Mouse (Mus musculus) heart, embryonic 16.5 days (tissue): Measurements from ENCODE around the gene Praf2. TPM values are rescaled to one million over a fixed set of nuclear protein-coding genes. Genes with fewer than 3 reads are reported as not detected.
"Not testable (repeated sequence)": the region's sequence is repeated elsewhere in the genome, so short reads cannot be mapped to it uniquely, and the experiment has no call there.

Experiments used
- ATAC-seq: fragments of 200-750 bp; cut with Nextera tagmentation; replicated peaks from 2 replicates; pipeline ENCODE4 v1.8.0; 2017; ENCODE audit warnings: moderate number of reproducible peaks; ENCODE audit not compliant: insufficient read depth, low FRiP score; ENCODE audit errors: extremely low read depth
- H3K27ac ChIP-seq: fragments of 300-500 bp; sonication (generic); 2 replicates; pipeline ENCODE4 v1.5.1; 2014; ENCODE audit warnings: mild to moderate bottlenecking, low read length, control low read depth, moderate library complexity
- H3K27me3 ChIP-seq: fragments of 300-500 bp; sonication (generic); 2 replicates; pipeline ENCODE4 v1.6.1; 2014; ENCODE audit warnings: low read length, mixed read lengths; ENCODE audit not compliant: control insufficient read depth, insufficient read depth
- H3K36me3 ChIP-seq: fragments of 300-500 bp; sonication (generic); 2 replicates; pipeline ENCODE4 v1.6.1; 2014; ENCODE audit not compliant: control insufficient read depth, insufficient read depth
- H3K4me1 ChIP-seq: fragments of 300-500 bp; sonication (generic); 2 replicates; pipeline ENCODE4 v1.6.1; 2014; ENCODE audit warnings: low read length, mixed read lengths; ENCODE audit not compliant: control insufficient read depth, insufficient read depth
- H3K4me2 ChIP-seq: fragments of 300-500 bp; sonication (generic); 2 replicates; pipeline ENCODE4 v1.6.1; 2014; ENCODE audit warnings: low read depth, mild to moderate bottlenecking, control low read depth, low read length
- H3K4me3 ChIP-seq: fragments of 300-500 bp; sonication (generic); 2 replicates; pipeline ENCODE4 v1.5.1; 2014; ENCODE audit warnings: mild to moderate bottlenecking, control low read depth, low read length
- H3K9ac ChIP-seq: fragments of 300-500 bp; sonication (generic); 2 replicates; pipeline ENCODE4 v1.6.1; 2014; ENCODE audit warnings: low read length, control low read depth
- H3K9me3 ChIP-seq: fragments of 300-500 bp; sonication (generic); replicated peaks from 2 replicates; pipeline ENCODE4 v1.6.1; 2016; ENCODE audit warnings: low read length; ENCODE audit not compliant: control insufficient read depth
- WGBS: fragments of 180-500 bp; shearing (Covaris S2); extraction: QIAGEN DNeasy Blood & Tissue Kit; methylation state at CpG from one replicate; pipeline ENCODE4 v1.1.7; 2014; 5-methylcytosine and 5-hydroxymethylcytosine counted together
- polyA plus RNA-seq: library from polyadenylated mRNA; unstranded; fragments of >200 nt; fragmentation: Nextera tagmentation; extraction: Ambion mirVana; gene quantifications from 2 replicates; pipeline ENCODE4 v1.2.1, GENCODE M21; 2015

Praf2 gene
- polyA plus RNA-seq, 1 experiment from 2014 or later, result 34.0 TPM

DNA sequence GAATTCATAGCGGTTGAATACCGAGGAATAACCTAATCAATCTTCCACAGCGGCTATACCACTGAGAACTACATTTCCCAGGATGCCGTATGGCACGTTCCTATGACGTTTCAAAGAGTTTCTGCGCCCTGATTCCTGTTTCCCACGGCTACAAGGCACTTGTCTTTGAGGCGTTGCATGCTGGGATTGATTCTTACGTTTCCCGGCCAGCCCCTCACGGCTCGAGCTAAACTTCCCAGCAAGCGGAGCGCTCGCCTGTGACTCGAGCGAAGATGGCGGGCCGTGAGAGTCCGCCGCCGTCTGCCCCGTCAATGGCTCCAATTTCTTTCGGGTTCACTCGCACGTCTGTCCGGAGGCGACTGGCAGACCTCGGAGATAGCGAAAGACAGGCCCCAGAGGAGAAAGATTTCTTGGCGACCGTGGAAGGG is 31.3 kb upstream of the Praf2 start, which contains the start of gene Gpkow:
Gene Gpkow, plus strand, starts transcription at position 178 of the 428 bp plus-strand sequence.
- H3K4me2 ChIP-seq, result peak within 1 kb of the TSS; percentile 68
- no peaks in the 10 kb centered on the region for H3K4me1 ChIP-seq
- H3K27ac ChIP-seq, result peak within 1 kb of the TSS; percentile 39
- no peaks in the 10 kb centered on the region for H3K9me3 ChIP-seq
- 10% methylated on average over 33 of the region's 33 CpGs for WGBS
- H3K4me3 ChIP-seq, result peak within 1 kb of the TSS; percentile 68
- no peaks in the 10 kb centered on the region for H3K27me3 ChIP-seq
- ATAC-seq, result peak; percentile 93
- H3K9ac ChIP-seq, result peak within 1 kb of the TSS; percentile 71
- peaks cover 3% of the 10 kb centered on the region; the same call in 1 of the 2 replicates for H3K36me3 ChIP-seq

DNA sequence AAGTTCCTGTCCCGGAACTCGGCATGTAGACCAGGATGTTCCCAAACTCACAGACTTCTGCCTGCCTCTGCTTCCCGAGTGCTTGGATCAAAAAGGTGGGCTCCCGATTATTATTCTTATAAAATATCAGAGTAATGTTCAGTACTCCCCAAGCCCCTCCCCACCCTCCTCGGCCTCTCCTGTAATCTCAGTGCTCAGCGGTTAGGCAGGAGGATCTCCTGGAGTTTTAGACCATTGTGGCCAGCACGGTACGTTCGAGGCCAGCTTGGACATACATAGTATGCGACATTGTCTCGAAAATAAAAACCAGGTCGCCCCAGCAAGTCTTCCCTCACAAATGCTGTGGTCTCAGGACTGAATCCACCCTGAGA is 14.5 kb upstream of the Praf2 start:
- not testable (repeated sequence) for H3K36me3 ChIP-seq, H3K9me3 ChIP-seq, H3K27ac ChIP-seq, H3K4me1 ChIP-seq, ATAC-seq, H3K27me3 ChIP-seq
- Histone ChIP-seq H3K4me3 (peak overlapping the region; percentile 46), H3K4me2 (peak overlapping the region; percentile 62), H3K9ac (peak overlapping the region; percentile 58)
- WGBS, result 32% methylated on average over 5 of the region's 12 CpGs

DNA sequence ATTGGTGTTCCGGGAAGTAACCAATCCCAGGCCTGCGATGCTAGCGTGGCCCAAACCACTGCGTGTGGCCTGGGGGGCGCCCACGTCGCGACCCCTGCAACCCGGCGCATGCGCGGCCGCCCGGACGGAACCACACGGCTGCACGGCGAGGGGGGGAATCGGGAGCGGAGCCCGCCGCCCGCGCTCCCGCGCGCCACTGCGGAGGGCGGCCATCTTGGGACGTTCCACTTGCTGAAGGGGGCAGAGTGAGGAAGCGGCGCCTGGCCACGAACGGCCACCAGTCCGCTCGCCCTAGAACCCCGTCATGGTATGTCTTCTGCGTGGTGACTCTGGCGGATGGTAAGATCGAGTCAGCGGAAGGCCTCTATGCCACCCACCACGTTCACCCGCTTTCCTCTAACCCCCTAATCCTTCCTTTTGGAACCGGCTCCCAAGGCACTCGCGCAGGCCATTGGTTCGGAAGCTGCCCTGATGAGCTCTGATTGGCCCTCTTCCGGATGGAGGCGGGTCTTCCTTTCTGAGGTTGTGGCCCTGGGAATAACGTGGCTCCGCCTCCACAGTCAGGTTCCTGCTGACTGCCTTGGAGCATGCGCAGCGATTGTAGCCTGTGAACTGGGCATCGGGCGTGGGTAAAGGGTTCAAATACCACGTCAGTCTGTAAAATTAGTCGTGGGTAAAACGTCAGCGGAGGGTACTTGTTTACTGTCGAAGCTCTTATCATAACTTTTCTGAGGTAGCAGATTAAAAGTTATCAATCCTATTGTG is 13.9 kb upstream of the Praf2 start, which contains the start of gene Wdr45:
Gene Wdr45, plus strand, starts transcription at position 199 of the 765 bp plus-strand sequence.
- ATAC-seq, result peak; percentile 96
- not testable (repeated sequence) for H3K27me3 ChIP-seq, H3K36me3 ChIP-seq, H3K9me3 ChIP-seq, H3K27ac ChIP-seq, H3K4me1 ChIP-seq
- H3K9ac ChIP-seq, result peak within 1 kb of the TSS; percentile 58
- WGBS, result 9% methylated on average over 36 of the region's 60 CpGs
- H3K4me2 ChIP-seq, result peak within 1 kb of the TSS; percentile 62
- peak within 1 kb of the TSS; percentile 46 for H3K4me3 ChIP-seq

DNA sequence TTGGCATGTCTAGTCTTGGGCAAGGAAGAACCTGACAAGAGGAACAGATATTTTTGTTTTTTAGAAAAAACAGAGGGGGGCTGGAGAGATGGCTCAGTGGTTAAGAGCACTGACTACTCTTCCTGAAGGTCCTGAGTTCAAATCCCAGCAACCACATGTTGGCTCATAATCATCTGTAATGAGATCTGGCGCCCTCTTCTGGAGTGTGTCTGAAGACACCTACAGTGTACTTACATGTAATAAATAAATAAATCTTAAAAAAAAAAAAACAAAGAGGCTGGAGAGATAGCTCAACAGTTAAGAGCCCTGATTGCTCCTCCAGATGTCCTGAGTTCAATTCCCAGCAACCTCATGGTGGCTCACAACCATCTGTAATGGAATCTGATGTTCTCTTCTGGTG is 12.2 kb upstream of the Praf2 start:
- not testable (repeated sequence) for H3K4me2 ChIP-seq, H3K36me3 ChIP-seq, H3K4me1 ChIP-seq, H3K9me3 ChIP-seq, ATAC-seq, H3K4me3 ChIP-seq, H3K9ac ChIP-seq, H3K27ac ChIP-seq, H3K27me3 ChIP-seq
- 35% methylated on average over 1 of the region's 1 CpGs for WGBS

DNA sequence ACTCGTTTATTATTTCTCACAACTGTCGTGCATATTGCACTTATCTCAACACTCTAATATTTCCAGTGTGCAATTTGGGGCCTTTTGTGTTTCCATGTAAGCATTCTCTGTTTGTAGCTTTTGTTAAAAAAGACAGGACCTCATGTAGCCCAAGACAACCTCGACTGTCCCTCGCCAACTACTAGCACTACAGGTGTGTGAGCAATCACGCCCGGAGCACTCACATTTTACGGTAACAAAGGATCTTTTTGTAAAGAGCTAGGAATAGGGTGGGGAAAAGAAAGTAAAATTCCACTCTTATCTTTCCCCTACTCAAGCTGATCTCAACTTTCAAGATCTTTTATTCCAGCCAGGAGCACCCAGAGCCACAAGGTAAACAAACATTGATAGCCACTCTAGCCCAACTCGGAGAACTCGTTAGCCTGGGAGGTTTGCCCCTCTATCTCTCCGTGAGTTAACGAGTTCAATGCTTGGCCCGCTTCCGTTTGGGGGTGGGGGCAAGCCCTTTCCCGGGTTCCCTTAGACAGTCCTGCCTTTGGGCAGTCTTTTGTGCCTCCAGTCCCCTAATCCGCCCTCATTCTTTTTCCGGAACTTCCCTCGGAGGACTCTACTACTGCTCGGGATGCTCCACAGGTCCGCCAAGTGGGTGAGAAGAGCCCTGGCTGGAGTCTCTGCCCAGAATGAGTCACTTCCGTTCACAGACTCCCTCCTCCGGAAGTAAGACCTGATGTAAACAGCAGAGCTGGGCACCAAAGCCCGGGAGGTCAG is 6.5 kb upstream of the Praf2 start, which contains the start of gene Gm45208:
Gene Gm45208, plus strand, starts transcription at position 732 of the 768 bp plus-strand sequence.
- ATAC-seq, result peak; percentile 85
- Histone ChIP-seq H3K9me3 (no peaks in the 10 kb centered on the region), H3K36me3 (peaks cover 8% of the 10 kb centered on the region; the same call in 1 of the 2 replicates)

DNA sequence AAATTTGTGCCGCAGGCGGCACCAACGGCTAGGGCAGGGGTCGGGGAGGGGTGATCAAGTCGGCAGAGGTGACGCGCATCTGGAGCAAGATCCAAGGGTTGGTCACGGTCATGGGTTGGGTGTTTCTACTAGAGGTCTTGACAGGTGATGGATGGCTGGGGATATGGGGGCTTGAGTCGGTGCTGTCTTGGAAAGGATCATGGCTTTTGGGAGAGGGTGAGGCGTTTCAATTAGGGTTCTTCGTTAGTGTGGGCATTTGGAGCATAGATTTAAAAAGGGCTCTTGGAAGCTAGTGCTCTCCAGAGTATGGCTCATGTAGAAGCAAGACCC is 6.0 kb upstream of the Praf2 start:
- H3K36me3 ChIP-seq, result peaks cover 11% of the 10 kb centered on the region
- no peaks in the 10 kb centered on the region for H3K27me3 ChIP-seq
- 21% methylated on average over 11 of the region's 11 CpGs for WGBS
- H3K4me1 ChIP-seq, result 0 out of 2 replicates have a peak, but pooled peaks cover 2% of the 10 kb centered on the region
- peak overlapping the region; percentile 77 for H3K9ac ChIP-seq
- H3K4me2 ChIP-seq, result peak overlapping the region; percentile 75
- no peak for ATAC-seq
- peak overlapping the region; percentile 92 for H3K27ac ChIP-seq
- H3K9me3 ChIP-seq, result no peaks in the 10 kb centered on the region
- H3K4me3 ChIP-seq, result peak overlapping the region; percentile 57

More for the DNA sequence above, 6.5 kb upstream of the Praf2 start, which contains the start of gene Gm45208:
- peak within 1 kb of the TSS; percentile 75 for H3K4me2 ChIP-seq
- H3K9ac ChIP-seq, result peak within 1 kb of the TSS; percentile 77
- 20% methylated on average over 22 of the region's 22 CpGs for WGBS
- H3K27ac ChIP-seq, result peak within 1 kb of the TSS; percentile 92
- peak within 1 kb of the TSS; percentile 57 for H3K4me3 ChIP-seq
- no peaks in the 10 kb centered on the region for H3K27me3 ChIP-seq
- 0 out of 2 replicates have a peak, but pooled peaks cover 2% of the 10 kb centered on the region for H3K4me1 ChIP-seq

DNA sequence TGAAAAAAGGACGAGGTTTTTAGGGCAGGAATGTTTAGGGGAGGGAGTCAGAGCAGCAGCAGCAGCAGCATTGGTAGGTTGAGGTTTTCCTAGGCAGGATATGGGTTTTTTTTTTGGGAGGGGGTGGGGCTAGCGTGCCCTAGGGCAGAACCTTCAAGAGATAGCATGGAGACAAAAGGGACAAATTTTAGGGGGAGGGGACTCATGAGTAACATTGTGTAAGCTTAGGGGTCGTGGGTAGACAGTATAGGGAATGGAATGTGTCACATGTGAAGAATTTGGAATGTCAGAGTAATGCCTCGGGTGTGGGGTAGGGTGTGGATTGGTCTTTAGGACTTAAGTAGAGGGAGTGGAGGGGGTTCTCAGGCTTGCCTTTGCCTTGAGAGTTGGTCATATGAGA is 5.5 kb upstream of the Praf2 start:
- H3K27me3 ChIP-seq, result no peaks in the 10 kb centered on the region
- 12% methylated on average over 4 of the region's 4 CpGs for WGBS
- H3K9ac ChIP-seq, result peak overlapping the region; percentile 77
- H3K36me3 ChIP-seq, result peaks cover 11% of the 10 kb centered on the region
- peak overlapping the region; percentile 57 for H3K4me3 ChIP-seq
- H3K4me1 ChIP-seq, result 0 out of 2 replicates have a peak, but pooled peaks cover 2% of the 10 kb centered on the region
- H3K27ac ChIP-seq, result peak overlapping the region; percentile 92
- H3K9me3 ChIP-seq, result no peaks in the 10 kb centered on the region
- no peak for ATAC-seq
- peak overlapping the region; percentile 75 for H3K4me2 ChIP-seq

DNA sequence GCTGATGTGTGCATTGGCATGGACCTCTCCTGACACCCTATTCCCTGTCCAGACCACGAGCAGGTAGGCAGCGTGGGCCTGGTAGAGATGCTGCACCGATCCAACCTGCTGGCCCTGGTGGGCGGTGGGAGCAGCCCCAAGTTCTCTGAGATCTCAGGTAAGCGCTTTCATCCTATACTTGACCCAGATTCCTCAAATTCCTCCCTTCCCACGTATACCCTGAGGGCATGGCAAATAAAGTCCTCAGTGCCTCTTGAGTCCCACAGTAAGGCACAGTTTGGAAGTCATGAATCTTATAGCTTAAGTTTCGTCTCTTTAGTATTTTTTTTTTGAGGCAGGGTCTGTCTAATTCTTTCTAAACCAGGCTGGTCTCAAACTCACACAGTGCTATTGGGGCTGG is 4.1 kb upstream of the Praf2 start:
- H3K9ac ChIP-seq, result no peak overlapping the region
- peaks cover 11% of the 10 kb centered on the region for H3K36me3 ChIP-seq
- H3K4me1 ChIP-seq, result 0 out of 2 replicates have a peak, but pooled peaks cover 2% of the 10 kb centered on the region
- no peak for ATAC-seq
- no peak overlapping the region for H3K4me3 ChIP-seq
- no peak overlapping the region for H3K4me2 ChIP-seq
- no peaks in the 10 kb centered on the region for H3K9me3 ChIP-seq
- 78% methylated on average over 7 of the region's 7 CpGs for WGBS
- H3K27ac ChIP-seq, result no peak overlapping the region
- no peaks in the 10 kb centered on the region for H3K27me3 ChIP-seq

DNA sequence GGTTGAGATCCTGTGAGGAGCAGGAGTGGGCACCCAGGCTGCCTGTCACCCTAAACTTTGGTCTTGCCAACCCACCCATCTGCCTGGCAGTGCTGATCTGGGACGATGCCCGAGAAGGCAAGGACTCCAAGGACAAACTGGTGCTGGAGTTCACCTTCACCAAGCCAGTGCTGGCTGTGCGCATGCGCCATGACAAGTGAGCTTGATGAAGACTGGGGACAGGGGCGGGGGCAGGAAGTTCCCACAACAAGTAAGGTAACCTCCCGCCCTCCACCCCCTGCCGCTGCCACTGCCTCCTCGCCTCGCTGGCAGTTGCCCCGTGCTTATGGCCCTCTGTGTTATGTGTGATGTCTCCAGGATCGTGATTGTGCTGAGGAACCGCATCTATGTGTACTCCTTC is 2.4 kb upstream of the Praf2 start:
- Histone ChIP-seq H3K4me1 (0 out of 2 replicates have a peak, but pooled peaks cover 2% of the 10 kb centered on the region), H3K4me3 (no peak overlapping the region), H3K9me3 (no peaks in the 10 kb centered on the region), H3K27me3 (no peaks in the 10 kb centered on the region), H3K36me3 (peaks cover 11% of the 10 kb centered on the region), H3K9ac (no peak overlapping the region), H3K4me2 (no peak overlapping the region), H3K27ac (no peak overlapping the region)
- WGBS, result 86% methylated on average over 10 of the region's 12 CpGs
- no peak for ATAC-seq
